Mouse (Mus musculus): ENCODE results near the gene Grk1. TPM values are rescaled to one million over a fixed set of nuclear protein-coding genes. Genes with fewer than 3 reads are reported as not detected.

Grk1 gene
- total RNA-seq, 2 experiments from 2014 or later, result not detected

- no peak overlapping the region for H3K4me3 ChIP-seq
Measured at GRCm38 (mm10) chr8:13436052-13436451, 31.2 kb downstream of the Grk1 start.

GRCm38 (mm10) chr8:13437531-13437930, 32.6 kb downstream of the Grk1 start:
- Histone ChIP-seq H3K27ac (no peak overlapping the region), H3K4me3 (no peak overlapping the region)
- DNase-seq (ENCODE audit: low spot score in 2 of 2), result no peak
- TF ChIP-seq CTCF (conservative IDR thresholded peaks at IDR 0.05), result no peak

More at GRCm38 (mm10) chr8:13436052-13436451, 31.2 kb downstream of the Grk1 start:
- no peak overlapping the region; the same call in 1 of the 2 replicates for H3K27ac ChIP-seq
- no peak for DNase-seq (ENCODE audit: low spot score in 2 of 2)
- no peak for TF ChIP-seq CTCF (conservative IDR thresholded peaks at IDR 0.05)

- H3K27ac ChIP-seq, result no peak overlapping the region
- no peak for DNase-seq (ENCODE audit: low spot score in 2 of 2)
Measured at GRCm38 (mm10) chr8:13442152-13442551, 37.3 kb downstream of the Grk1 start.

GRCm38 (mm10) chr8:13446456-13446855, 41.6 kb downstream of the Grk1 start:
- TF ChIP-seq CTCF (conservative IDR thresholded peaks at IDR 0.05), result no peak
- H3K4me3 ChIP-seq, result no peak overlapping the region
- DNase-seq (ENCODE audit: low spot score in 2 of 2), result peak; percentile 29 to 42
- H3K27ac ChIP-seq, result no peak overlapping the region

More at GRCm38 (mm10) chr8:13442152-13442551, 37.3 kb downstream of the Grk1 start:
- no peak for TF ChIP-seq CTCF (conservative IDR thresholded peaks at IDR 0.05)
- H3K4me3 ChIP-seq, result no peak overlapping the region

- no peak overlapping the region for H3K4me3 ChIP-seq
- no peak overlapping the region for H3K27ac ChIP-seq
- no peak for DNase-seq (ENCODE audit: low spot score in 2 of 2)
- TF ChIP-seq CTCF (conservative IDR thresholded peaks at IDR 0.05), result no peak
Measured at GRCm38 (mm10) chr8:13448145-13448544, 43.3 kb downstream of the Grk1 start.

- no peak for DNase-seq (ENCODE audit: low spot score in 2 of 2)
- TF ChIP-seq CTCF (conservative IDR thresholded peaks at IDR 0.05), result no peak
- H3K4me3 ChIP-seq, result no peak overlapping the region
- no peak overlapping the region for H3K27ac ChIP-seq
Measured at GRCm38 (mm10) chr8:13451747-13452277, 46.9 kb downstream of the Grk1 start.

- Histone ChIP-seq H3K27ac (no peak overlapping the region), H3K4me3 (no peak overlapping the region)
- peak in 1 of 2 experiments; percentile 29 for DNase-seq (ENCODE audit: low spot score in 2 of 2)
- no peak for TF ChIP-seq CTCF (conservative IDR thresholded peaks at IDR 0.05)
Measured at GRCm38 (mm10) chr8:13454341-13455113, 49.6 kb downstream of the Grk1 start.

GRCm38 (mm10) chr8:13455295-13455694, 50.4 kb downstream of the Grk1 start:
- H3K4me3 ChIP-seq, result no peak overlapping the region
- peak; percentile 85 for TF ChIP-seq CTCF (conservative IDR thresholded peaks at IDR 0.05)
- H3K27ac ChIP-seq, result no peak overlapping the region
- DNase-seq (ENCODE audit: low spot score in 2 of 2), result no peak

GRCm38 (mm10) chr8:13459431-13459830, 54.5 kb downstream of the Grk1 start:
- no peak for TF ChIP-seq CTCF (conservative IDR thresholded peaks at IDR 0.05)
- no peak for DNase-seq (ENCODE audit: low spot score in 2 of 2)
- H3K27ac ChIP-seq, result no peak overlapping the region

GRCm38 (mm10) chr8:13461085-13461765, 56.3 kb downstream of the Grk1 start:
- no peak overlapping the region for H3K4me3 ChIP-seq
- no peak for DNase-seq (ENCODE audit: low spot score in 2 of 2)
- TF ChIP-seq CTCF (conservative IDR thresholded peaks at IDR 0.05), result no peak
- H3K27ac ChIP-seq, result no peak overlapping the region

More at GRCm38 (mm10) chr8:13459431-13459830, 54.5 kb downstream of the Grk1 start:
- no peak overlapping the region for H3K4me3 ChIP-seq

- peak; percentile 77 to 87 for DNase-seq (ENCODE audit: low spot score in 2 of 2)
- no peak overlapping the region for H3K27ac ChIP-seq
- peak; percentile 93 for TF ChIP-seq CTCF (conservative IDR thresholded peaks at IDR 0.05)
- no peak overlapping the region for H3K4me3 ChIP-seq
Measured at GRCm38 (mm10) chr8:13461843-13462242, 57.0 kb downstream of the Grk1 start.

- DNase-seq (ENCODE audit: low spot score in 2 of 2), result no peak
- TF ChIP-seq CTCF (conservative IDR thresholded peaks at IDR 0.05), result no peak
Measured at GRCm38 (mm10) chr8:13462392-13462791, 57.5 kb downstream of the Grk1 start.

GRCm38 (mm10) chr8:13465324-13465723, 60.4 kb downstream of the Grk1 start:
- H3K27ac ChIP-seq, result no peak overlapping the region
- no peak overlapping the region for H3K4me3 ChIP-seq
- DNase-seq (ENCODE audit: low spot score in 2 of 2), result no peak
- no peak for TF ChIP-seq CTCF (conservative IDR thresholded peaks at IDR 0.05)

More at GRCm38 (mm10) chr8:13462392-13462791, 57.5 kb downstream of the Grk1 start:
- no peak overlapping the region for H3K27ac ChIP-seq
- H3K4me3 ChIP-seq, result no peak overlapping the region

Measured in layer of hippocampus, adult 2 months (tissue).